Mouse (Mus musculus) E14TG2a.4 (cell line): ENCODE data around the gene Lin7b.

ENCODE experiments used
- H3K27me3 ChIP-seq: 2 replicates; pipeline ENCODE4 v1.6.1; 2014; ENCODE audit warnings: low read length, control low read depth; ENCODE audit not compliant: insufficient read depth
- H3K36me3 ChIP-seq: 2 replicates; pipeline ENCODE4 v1.6.1; 2014; ENCODE audit warnings: low read length, control low read depth; ENCODE audit not compliant: insufficient read depth
- H3K4me1 ChIP-seq: replicated peaks from 2 replicates; pipeline ENCODE4 v1.6.1; 2014; ENCODE audit warnings: low read depth, low read length, control low read depth
- H3K4me3 ChIP-seq: replicated peaks from 2 replicates; pipeline ENCODE4 v1.5.1; 2014; ENCODE audit warnings: mild to moderate bottlenecking, low read length
- H3K9me3 ChIP-seq: 2 replicates; pipeline ENCODE4 v1.6.1; 2014; ENCODE audit warnings: low read length, control low read depth
- CTCF ChIP-seq: conservative IDR thresholded peaks from 2 replicates; pipeline ENCODE4 v1.5.1; 2014; ENCODE audit warnings: low read length
- NANOG ChIP-seq: IDR thresholded peaks from 2 replicates; pipeline ENCODE4 v1.6.1; 2014; ENCODE audit warnings: borderline replicate concordance, low read length, mixed read lengths
- POU5F1 ChIP-seq: IDR thresholded peaks from 2 replicates; pipeline ENCODE4 v1.6.1; 2014; ENCODE audit warnings: low read length, borderline replicate concordance

Lin7b gene

GRCm38 (mm10) chr7:45322245-45322644, 48.1 kb downstream of the Lin7b start:
- H3K4me3 ChIP-seq, result no peak overlapping the region
- no peaks in the 10 kb centered on the region for H3K27me3 ChIP-seq
- no peaks in the 10 kb centered on the region for H3K9me3 ChIP-seq
- peaks cover 81% of the 10 kb centered on the region for H3K36me3 ChIP-seq
- TF ChIP-seq CTCF, result no peak
- TF ChIP-seq POU5F1, result no peak
- TF ChIP-seq NANOG, result no peak
- H3K4me1 ChIP-seq, result peaks cover 30% of the 10 kb centered on the region
